Comparison of ENCODE assay signal across 14 mouse cellular contexts in the genomic region with DNA sequence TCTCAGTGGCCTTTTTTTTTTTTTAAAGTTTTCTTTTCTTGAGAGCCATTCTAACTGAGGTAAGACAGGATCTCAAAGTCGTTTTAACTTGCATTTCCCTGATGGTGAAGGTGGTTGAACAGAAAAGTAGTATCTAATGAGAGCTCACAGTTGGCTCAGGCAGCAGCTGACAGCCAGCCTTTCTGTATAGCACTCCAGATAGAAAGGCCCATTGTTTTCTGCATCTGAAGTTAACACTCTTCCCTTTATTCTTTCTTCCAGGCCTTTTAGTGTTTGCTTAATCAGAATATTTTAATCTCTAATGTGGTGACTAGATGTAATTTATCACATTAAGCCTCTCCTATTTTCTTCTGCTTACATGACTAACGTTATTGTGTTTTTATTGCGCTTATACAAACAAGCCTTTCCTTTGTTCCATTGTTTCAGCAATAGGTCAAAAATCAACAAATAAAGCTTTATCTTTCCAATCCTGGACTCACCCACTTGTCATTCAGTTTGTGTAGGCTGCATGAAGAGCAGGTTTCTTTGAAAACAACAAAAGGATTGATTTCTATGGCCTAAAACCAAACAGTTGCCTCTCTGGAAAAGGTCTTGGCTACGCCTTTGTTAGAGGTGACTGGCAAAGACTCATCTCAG. TPM values are rescaled to one million over a fixed set of nuclear protein-coding genes. Genes with fewer than 3 reads are reported as not detected.
DNase-seq lines count a peak whose midpoint lies in the region; ATAC-seq lines count a peak whose summit lies in the region.
"Had no signal": no experiment of that assay in that cellular context is flagged by ENCODE, and none has a peak within 500 bp of the region (broad histone marks: within the 10 kb centered on the region; RNA-seq: fewer than 3 reads in every experiment).

No protein-coding gene starts in this region.

- no peak overlapping the region for H3K4me2 ChIP-seq in hindbrain, embryonic 12.5 days (replicated peaks)
- H3K4me2 ChIP-seq in hindbrain, embryonic 13.5 days = no peak overlapping the region
- no peak overlapping the region for H3K4me2 ChIP-seq in neural tube, embryonic 12.5 days (replicated peaks)
- no peak overlapping the region for H3K4me2 ChIP-seq in neural tube, embryonic 15.5 days
- H3K4me2 ChIP-seq in hindbrain, embryonic 14.5 days (replicated peaks) = no peak overlapping the region
- H3K4me2 ChIP-seq: heart, embryonic 11.5 days; hindbrain, embryonic 15.5 days; liver, embryonic 15.5 days had no signal

- 11% methylated on average over 4 of the region's 4 CpGs for WGBS in hindbrain, embryonic 12.5 days
- WGBS in hindbrain, embryonic 13.5 days = 15% methylated on average over 4 of the region's 4 CpGs
- WGBS in neural tube, embryonic 12.5 days = 10% methylated on average over 4 of the region's 4 CpGs
- 19% methylated on average over 4 of the region's 4 CpGs for WGBS in neural tube, embryonic 15.5 days
- 16% methylated on average over 4 of the region's 4 CpGs for WGBS in hindbrain, embryonic 14.5 days
- WGBS in heart, embryonic 10.5 days = 47% methylated on average over 4 of the region's 4 CpGs

- H3K36me3 ChIP-seq in hindbrain, embryonic 12.5 days = no peaks in the 10 kb centered on the region
- no peaks in the 10 kb centered on the region for H3K36me3 ChIP-seq in hindbrain, embryonic 13.5 days
- no peaks in the 10 kb centered on the region for H3K36me3 ChIP-seq in neural tube, embryonic 12.5 days
- no peaks in the 10 kb centered on the region for H3K36me3 ChIP-seq in neural tube, embryonic 15.5 days
- H3K36me3 ChIP-seq in hindbrain, embryonic 14.5 days (replicated peaks; ENCODE audit: control insufficient read depth, insufficient read depth) = no peaks in the 10 kb centered on the region
- no peaks in the 10 kb centered on the region for H3K36me3 ChIP-seq in heart, embryonic 10.5 days
- H3K36me3 ChIP-seq: hindbrain, embryonic 15.5 days; liver, embryonic 15.5 days had no signal

- no peak for DNase-seq in hindbrain, embryonic 14.5 days (ENCODE audit: low spot score)
- DNase-seq in heart, embryonic 10.5 days (ENCODE audit: low spot score) = no peak
- no peak for DNase-seq in thymus, postnatal 36 days
- DNase-seq: cerebellum, postnatal 10 days; gastrocnemius, adult 2 months; thymus, postnatal 4 days had no signal

- H3K4me3 ChIP-seq in hindbrain, embryonic 12.5 days = no peak overlapping the region
- no peak overlapping the region for H3K4me3 ChIP-seq in hindbrain, embryonic 13.5 days
- H3K4me3 ChIP-seq in neural tube, embryonic 12.5 days = no peak overlapping the region
- no peak overlapping the region for H3K4me3 ChIP-seq in neural tube, embryonic 15.5 days (replicated peaks)
- H3K4me3 ChIP-seq in hindbrain, embryonic 14.5 days (replicated peaks; ENCODE audit: low read length) = no peak overlapping the region
- no peak overlapping the region for H3K4me3 ChIP-seq in heart, embryonic 10.5 days
- H3K4me3 ChIP-seq: gastrocnemius, adult 2 months; hindbrain, embryonic 15.5 days; liver, embryonic 15.5 days had no signal

- peak; percentile 89 for ATAC-seq in hindbrain, embryonic 12.5 days (ENCODE audit: low FRiP score)
- ATAC-seq in hindbrain, embryonic 13.5 days (ENCODE audit: low FRiP score) = no peak
- ATAC-seq in neural tube, embryonic 12.5 days (ENCODE audit: low FRiP score, low read depth) = peak; percentile 90
- ATAC-seq in neural tube, embryonic 15.5 days (ENCODE audit: low FRiP score) = no peak
- ATAC-seq in hindbrain, embryonic 14.5 days (ENCODE audit: low FRiP score) = peak; percentile 37; the same call in 1 of the 2 replicates
- ATAC-seq: Patski had no signal

- no peak overlapping the region for H3K9ac ChIP-seq in hindbrain, embryonic 12.5 days
- H3K9ac ChIP-seq in hindbrain, embryonic 13.5 days = no peak overlapping the region
- H3K9ac ChIP-seq in neural tube, embryonic 12.5 days = no peak overlapping the region
- no peak overlapping the region for H3K9ac ChIP-seq in neural tube, embryonic 15.5 days (replicated peaks)
- H3K9ac ChIP-seq in hindbrain, embryonic 14.5 days = no peak overlapping the region
- H3K9ac ChIP-seq: hindbrain, embryonic 15.5 days; liver, embryonic 15.5 days had no signal

- H3K9me3 ChIP-seq in hindbrain, embryonic 12.5 days (replicated peaks) = no peaks in the 10 kb centered on the region
- H3K9me3 ChIP-seq in hindbrain, embryonic 13.5 days = no peaks in the 10 kb centered on the region
- no peaks in the 10 kb centered on the region for H3K9me3 ChIP-seq in neural tube, embryonic 12.5 days
- no peaks in the 10 kb centered on the region for H3K9me3 ChIP-seq in neural tube, embryonic 15.5 days (replicated peaks)
- no peaks in the 10 kb centered on the region for H3K9me3 ChIP-seq in hindbrain, embryonic 14.5 days (ENCODE audit: control insufficient read depth, low read length)
- H3K9me3 ChIP-seq in heart, embryonic 10.5 days = no peaks in the 10 kb centered on the region
- H3K9me3 ChIP-seq: hindbrain, embryonic 15.5 days; liver, embryonic 15.5 days had no signal

- H3K4me1 ChIP-seq in hindbrain, embryonic 12.5 days = no peaks in the 10 kb centered on the region
- H3K4me1 ChIP-seq in hindbrain, embryonic 13.5 days (replicated peaks) = no peaks in the 10 kb centered on the region
- H3K4me1 ChIP-seq in neural tube, embryonic 12.5 days = no peaks in the 10 kb centered on the region
- no peaks in the 10 kb centered on the region for H3K4me1 ChIP-seq in neural tube, embryonic 15.5 days
- H3K4me1 ChIP-seq in hindbrain, embryonic 14.5 days (replicated peaks; ENCODE audit: control insufficient read depth, insufficient read depth, low read length) = no peaks in the 10 kb centered on the region
- H3K4me1 ChIP-seq in heart, embryonic 10.5 days = no peaks in the 10 kb centered on the region
- H3K4me1 ChIP-seq: hindbrain, embryonic 15.5 days; liver, embryonic 15.5 days had no signal

- peaks cover 5% of the 10 kb centered on the region; the same call in 1 of the 2 replicates for H3K27me3 ChIP-seq in hindbrain, embryonic 12.5 days
- H3K27me3 ChIP-seq in hindbrain, embryonic 13.5 days = no peaks in the 10 kb centered on the region
- H3K27me3 ChIP-seq in neural tube, embryonic 12.5 days (replicated peaks) = no peaks in the 10 kb centered on the region
- no peaks in the 10 kb centered on the region for H3K27me3 ChIP-seq in neural tube, embryonic 15.5 days (replicated peaks)
- no peaks in the 10 kb centered on the region for H3K27me3 ChIP-seq in hindbrain, embryonic 14.5 days (ENCODE audit: control insufficient read depth, insufficient read depth, low read length)
- no peaks in the 10 kb centered on the region for H3K27me3 ChIP-seq in heart, embryonic 10.5 days (ENCODE audit: insufficient read depth, poor library complexity, severe bottlenecking)
- H3K27me3 ChIP-seq: hindbrain, embryonic 15.5 days; liver, embryonic 15.5 days; Patski had no signal

- no peak overlapping the region for H3K27ac ChIP-seq in hindbrain, embryonic 12.5 days
- H3K27ac ChIP-seq in hindbrain, embryonic 13.5 days = no peak overlapping the region
- H3K27ac ChIP-seq in neural tube, embryonic 12.5 days = no peak overlapping the region
- no peak overlapping the region for H3K27ac ChIP-seq in neural tube, embryonic 15.5 days (replicated peaks)
- no peak overlapping the region for H3K27ac ChIP-seq in hindbrain, embryonic 14.5 days
- H3K27ac ChIP-seq in heart, embryonic 10.5 days = no peak overlapping the region
- H3K27ac ChIP-seq: gastrocnemius, adult 2 months; hindbrain, embryonic 15.5 days; liver, embryonic 15.5 days had no signal

RNA-seq across cellular contexts. Expression of a gene that starts 33.0 kb away (rescaled TPM):
- 73.6 and 74.5 TPM in 2 replicates for polyA plus RNA-seq in hindbrain, embryonic 12.5 days (2016; fragmentation: Nextera tagmentation; extraction: Ambion mirVana)
- 42.9 and 45.1 TPM in 2 replicates for polyA plus RNA-seq in hindbrain, embryonic 13.5 days (2015; fragmentation: Nextera tagmentation; extraction: Ambion mirVana)
- polyA plus RNA-seq in neural tube, embryonic 12.5 days (2016; fragmentation: Nextera tagmentation; extraction: Ambion mirVana) = 57.7 and 60.6 TPM in 2 replicates
- 25.3 and 27.8 TPM in 2 replicates for polyA plus RNA-seq in neural tube, embryonic 15.5 days (2015; fragmentation: Nextera tagmentation; extraction: Ambion mirVana)
- 41.5 and 44.1 TPM in 2 replicates for polyA plus RNA-seq in hindbrain, embryonic 14.5 days (2014; fragmentation: Nextera tagmentation; extraction: Ambion mirVana)
- 7.6 and 19.1 TPM in 2 replicates for polyA plus RNA-seq in heart, embryonic 10.5 days (2016; fragmentation: Nextera tagmentation; extraction: Ambion mirVana)

Comparison
In these comparisons a context has a peak if more than half of its experiments do, and no peak if none do; other contexts are left out.
1. ATAC-seq: peak in hindbrain, embryonic 12.5 days (single experiment), neural tube, embryonic 12.5 days (single experiment) and hindbrain, embryonic 14.5 days (single experiment); none in hindbrain, embryonic 13.5 days (single experiment) and neural tube, embryonic 15.5 days (single experiment).